Mouse (Mus musculus) myocyte (in vitro differentiated cells): Measurements from ENCODE around the gene 4933415F23Rik. TPM values are rescaled to one million over a fixed set of nuclear protein-coding genes. Genes with fewer than 3 reads are reported as not detected.

Source experiments
- H3K27me3 ChIP-seq: one replicate; pipeline ENCODE4 v1.6.1; 2011; ENCODE audit not compliant: control insufficient read depth, insufficient read depth, insufficient read length
- H3K36me3 ChIP-seq: one replicate; pipeline ENCODE4 v1.6.1; 2011; ENCODE audit not compliant: control insufficient read depth, insufficient read depth
- H3K4me2 ChIP-seq: one replicate; pipeline ENCODE4 v1.6.1; 2011; ENCODE audit warnings: low read depth, control low read depth
- H3K4me3 ChIP-seq: one replicate; pipeline ENCODE4 v1.5.1; 2011; ENCODE audit warnings: mild to moderate bottlenecking, control low read depth, moderate library complexity
- H3K79me2 ChIP-seq: one replicate; pipeline ENCODE4 v1.6.1; 2011; ENCODE audit not compliant: control insufficient read depth, insufficient read depth
- H3ac ChIP-seq: one replicate; pipeline ENCODE4 v1.6.1; 2011; ENCODE audit not compliant: control insufficient read depth, insufficient read length
- CEBPB ChIP-seq: IDR thresholded peaks from 2 replicates; pipeline ENCODE4 v1.6.1; 2011; ENCODE audit warnings: mild to moderate bottlenecking, moderate library complexity; ENCODE audit not compliant: poor library complexity, insufficient read depth, severe bottlenecking
- E2F4 ChIP-seq: IDR thresholded peaks from one replicate; pipeline ENCODE4 v1.6.1; 2011; ENCODE audit warnings: mild to moderate bottlenecking, control low read depth, moderate library complexity; ENCODE audit not compliant: insufficient read depth
- MAX ChIP-seq: IDR thresholded peaks from one replicate; pipeline ENCODE4 v1.6.1; 2011; ENCODE audit warnings: low read depth, mild to moderate bottlenecking, control low read depth
- MYOD1 ChIP-seq, 3 experiments: IDR thresholded peaks; one replicate each; pipeline ENCODE4 v1.6.1; 2011; ENCODE audit warnings: control low read depth in 2 of 3, low read depth in 2 of 3, mild to moderate bottlenecking in 2 of 3, moderate library complexity in 1 of 3; ENCODE audit not compliant: insufficient read length in 2 of 3, control insufficient read depth in 1 of 3
- MYOG ChIP-seq, 3 experiments: IDR thresholded peaks; one replicate each; pipeline ENCODE4 v1.6.1; 2011; ENCODE audit warnings: control low read depth in 2 of 3, low read depth in 2 of 3, mild to moderate bottlenecking in 2 of 3; ENCODE audit not compliant: insufficient read length in 2 of 3, control insufficient read depth in 1 of 3, insufficient read depth in 1 of 3
- POLR2A ChIP-seq: IDR thresholded peaks from one replicate; pipeline ENCODE4 v1.6.1; 2011; ENCODE audit warnings: low read depth, mild to moderate bottlenecking, control low read depth, moderate library complexity; ENCODE audit not compliant: insufficient read length
- POLR2AphosphoS2 ChIP-seq: IDR thresholded peaks from one replicate; pipeline ENCODE4 v1.6.1; 2011; ENCODE audit warnings: low read depth, control low read depth; ENCODE audit not compliant: insufficient read length
- REST ChIP-seq: IDR thresholded peaks from one replicate; pipeline ENCODE4 v1.6.1; 2011; ENCODE audit warnings: mild to moderate bottlenecking, control low read depth, moderate library complexity; ENCODE audit not compliant: insufficient read depth, insufficient read length
- SRF ChIP-seq: IDR thresholded peaks from one replicate; pipeline ENCODE4 v1.6.1; 2011; ENCODE audit warnings: low read depth; ENCODE audit not compliant: control insufficient read depth, insufficient read length
- TCF12 ChIP-seq: IDR thresholded peaks from one replicate; pipeline ENCODE4 v1.6.1; 2011; ENCODE audit warnings: mild to moderate bottlenecking, control low read depth; ENCODE audit not compliant: poor library complexity, insufficient read depth, severe bottlenecking
- TCF3 ChIP-seq: IDR thresholded peaks from one replicate; pipeline ENCODE4 v1.6.1; 2011; ENCODE audit warnings: low read depth, control low read depth; ENCODE audit not compliant: insufficient read length
- USF1 ChIP-seq: IDR thresholded peaks from one replicate; pipeline ENCODE4 v1.6.1; 2011; ENCODE audit warnings: low read depth, mild to moderate bottlenecking, control low read depth, moderate library complexity
- polyA plus RNA-seq: library from polyadenylated mRNA; unstranded; fragments of >200 nt; fragmentation: generic; extraction: Trizol; gene quantifications from one replicate; pipeline ENCODE4 v1.2.1, GENCODE M21; 2012; ENCODE audit warnings: missing spikeins

4933415F23Rik gene
- polyA plus RNA-seq, 1 experiment: not detected

- Histone ChIP-seq H3ac (no peak overlapping the region), H3K4me2 (no peak overlapping the region), H3K79me2 (no peaks in the 10 kb centered on the region), H3K27me3 (no peaks in the 10 kb centered on the region), H3K4me3 (no peak overlapping the region), H3K36me3 (no peaks in the 10 kb centered on the region)
- no peak for TF ChIP-seq MYOG (IDR thresholded peaks at IDR 0.05; ENCODE audit: control insufficient read depth in 1 of 3, insufficient read depth in 1 of 3, insufficient read length in 2 of 3, low read depth in 2 of 3)
- no peak for TF ChIP-seq POLR2AphosphoS2
- no peak for TF ChIP-seq REST
- no peak for TF ChIP-seq E2F4
- TF ChIP-seq POLR2A: no peak
- TF ChIP-seq SRF: no peak
These were observed 18.8 kb upstream of the 4933415F23Rik start for GRCm38 (mm10) chr1:23120901-23121300.

- Histone ChIP-seq H3K4me2 (no peak overlapping the region), H3ac (no peak overlapping the region), H3K36me3 (no peaks in the 10 kb centered on the region), H3K79me2 (no peaks in the 10 kb centered on the region), H3K27me3 (no peaks in the 10 kb centered on the region), H3K4me3 (no peak overlapping the region)
- TF ChIP-seq MAX (no peak), TCF3 (no peak), E2F4 (no peak), CEBPB (no peak), TCF12 (no peak), POLR2AphosphoS2 (no peak), SRF (no peak), REST (no peak), MYOD1 (IDR thresholded peaks at IDR 0.05; ENCODE audit: control insufficient read depth in 1 of 3, insufficient read length in 2 of 3, low read depth in 2 of 3) (no peak), USF1 (no peak)
These were observed 17.4 kb upstream of the 4933415F23Rik start for GRCm38 (mm10) chr1:23119406-23119805.

GRCm38 (mm10) chr1:23117423-23117822, 15.4 kb upstream of the 4933415F23Rik start:
- Histone ChIP-seq H3K27me3 (no peaks in the 10 kb centered on the region), H3K4me3 (no peak overlapping the region), H3ac (no peak overlapping the region), H3K79me2 (no peaks in the 10 kb centered on the region), H3K36me3 (no peaks in the 10 kb centered on the region), H3K4me2 (no peak overlapping the region)
- TF ChIP-seq CEBPB: no peak
- no peak for TF ChIP-seq E2F4
- no peak for TF ChIP-seq MAX
- no peak for TF ChIP-seq POLR2AphosphoS2

DNA sequence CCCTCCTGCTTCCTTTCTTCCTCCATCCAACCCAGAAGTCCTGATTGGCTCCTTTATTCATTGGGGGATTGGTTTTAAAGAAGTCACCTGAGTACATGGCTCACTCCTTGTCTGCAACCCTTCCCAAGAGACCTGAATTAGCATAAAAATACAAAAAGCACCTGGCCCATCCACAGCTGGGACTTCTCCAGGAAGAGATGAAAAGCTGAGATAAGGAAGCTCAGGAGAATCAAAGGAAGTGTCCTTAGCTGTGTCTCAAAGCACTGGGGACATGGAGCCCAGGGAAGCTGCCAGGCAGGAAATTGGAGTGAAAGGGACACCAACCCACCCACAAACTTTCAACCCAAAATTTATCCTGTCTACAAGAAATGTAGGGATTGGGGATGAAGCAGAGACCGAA, 7.1 kb upstream of the 4933415F23Rik start:
- no peaks in the 10 kb centered on the region for H3K36me3 ChIP-seq
- H3K79me2 ChIP-seq: no peaks in the 10 kb centered on the region
- TF ChIP-seq MYOD1 (IDR thresholded peaks at IDR 0.05; ENCODE audit: control insufficient read depth in 1 of 3, insufficient read length in 2 of 3, low read depth in 2 of 3) (no peak), SRF (no peak), MAX (no peak), TCF12 (no peak), MYOG (IDR thresholded peaks at IDR 0.05; ENCODE audit: control insufficient read depth in 1 of 3, insufficient read depth in 1 of 3, insufficient read length in 2 of 3, low read depth in 2 of 3) (no peak), REST (no peak), POLR2AphosphoS2 (no peak), TCF3 (no peak), USF1 (no peak), E2F4 (no peak), CEBPB (no peak)
- H3K4me2 ChIP-seq: no peak overlapping the region
- H3ac ChIP-seq: no peak overlapping the region
- no peak overlapping the region for H3K4me3 ChIP-seq
- no peaks in the 10 kb centered on the region for H3K27me3 ChIP-seq

GRCm38 (mm10) chr1:23102881-23103280, 828 bp upstream of the 4933415F23Rik start:
- Histone ChIP-seq H3K4me2 (no peak overlapping the region), H3K36me3 (no peaks in the 10 kb centered on the region), H3K4me3 (no peak overlapping the region), H3K27me3 (no peaks in the 10 kb centered on the region), H3K79me2 (no peaks in the 10 kb centered on the region), H3ac (no peak overlapping the region)
- TF ChIP-seq REST (no peak), POLR2A (no peak)
